Mouse (Mus musculus) B cell, adult (primary cell): Measurements from ENCODE around the gene Cd300lg. TPM values are rescaled to one million over a fixed set of nuclear protein-coding genes. Genes with fewer than 3 reads are reported as not detected.

Experiments used
- total RNA-seq: library from RNA; stranded (reverse); gene quantifications from 4 replicates; pipeline ENCODE4 v1.2.4, GENCODE M21; 2023; ENCODE audit not compliant: inconsistent age

Gene Cd300lg
- total RNA-seq, result not detected in 4 replicates

DNA sequence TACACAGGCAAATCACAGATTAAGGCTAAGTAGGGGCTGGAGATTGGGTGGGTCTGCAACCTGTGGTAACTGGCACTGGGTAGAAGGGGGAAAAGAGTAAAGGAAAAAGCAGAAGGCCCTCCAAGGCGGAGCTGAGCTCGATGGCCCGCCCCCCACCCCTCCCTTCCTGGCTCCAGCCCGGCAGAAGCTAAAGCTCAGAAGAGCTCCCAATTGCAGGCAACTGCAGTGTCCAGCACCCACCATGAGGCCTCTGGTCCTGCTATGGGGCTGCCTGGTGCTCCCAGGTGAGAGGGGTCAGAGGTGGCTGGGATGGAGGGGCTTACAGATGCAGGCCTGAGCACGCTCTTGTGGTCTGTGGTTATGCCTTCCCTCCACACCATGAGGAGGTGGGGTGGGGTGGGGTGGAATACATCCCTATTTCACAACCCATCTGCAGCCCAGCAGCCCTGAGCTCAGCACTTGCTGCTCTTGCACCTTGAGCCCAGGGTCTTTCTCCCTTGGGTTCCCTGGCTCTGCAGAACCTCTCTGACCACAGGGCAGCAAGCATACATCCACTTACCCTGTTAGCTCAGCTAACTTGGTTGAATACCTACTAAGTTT is at the start of gene Cd300lg:
Gene Cd300lg (plus strand): TSS at position 160 of the 600 bp plus-strand sequence.

DNA sequence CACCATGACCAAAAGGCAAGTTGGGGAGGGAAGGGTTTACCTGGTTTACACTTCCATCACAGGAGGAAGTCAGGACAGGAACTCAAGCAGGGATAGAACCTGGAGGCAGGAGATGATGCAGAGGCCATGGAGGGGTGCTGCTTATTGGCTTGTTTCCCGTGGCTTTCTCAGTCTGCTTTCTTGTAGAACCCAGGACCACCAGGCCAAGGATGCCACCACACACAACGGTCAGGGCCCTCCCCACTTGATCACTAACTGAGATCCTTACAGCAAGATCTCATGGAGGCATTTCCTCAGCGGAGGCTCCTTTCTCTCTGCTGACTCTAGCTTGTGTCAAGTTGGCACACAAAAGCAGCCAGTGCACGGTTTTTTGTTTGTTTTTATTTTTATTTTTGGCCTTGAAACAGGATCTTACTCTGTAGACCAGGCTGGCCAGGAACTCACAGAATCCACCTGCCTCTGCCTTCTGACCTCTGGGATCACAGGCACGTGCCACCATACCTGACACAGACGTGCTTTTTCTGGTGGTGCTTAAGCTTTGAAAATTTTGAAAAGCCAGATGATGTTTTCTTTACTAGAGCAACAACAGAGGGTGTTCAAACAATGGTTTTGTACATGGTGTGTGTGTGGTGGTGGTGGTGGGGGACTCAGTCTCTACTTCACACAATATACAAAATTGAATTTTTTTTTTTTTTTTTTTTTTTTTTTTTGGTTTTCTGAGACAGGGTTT is 13.1 kb upstream of the Cd300lg start, which contains the start of gene Mpp3:
Gene Mpp3 (minus strand): TSS at position 375 of the 730 bp plus-strand sequence.

DNA sequence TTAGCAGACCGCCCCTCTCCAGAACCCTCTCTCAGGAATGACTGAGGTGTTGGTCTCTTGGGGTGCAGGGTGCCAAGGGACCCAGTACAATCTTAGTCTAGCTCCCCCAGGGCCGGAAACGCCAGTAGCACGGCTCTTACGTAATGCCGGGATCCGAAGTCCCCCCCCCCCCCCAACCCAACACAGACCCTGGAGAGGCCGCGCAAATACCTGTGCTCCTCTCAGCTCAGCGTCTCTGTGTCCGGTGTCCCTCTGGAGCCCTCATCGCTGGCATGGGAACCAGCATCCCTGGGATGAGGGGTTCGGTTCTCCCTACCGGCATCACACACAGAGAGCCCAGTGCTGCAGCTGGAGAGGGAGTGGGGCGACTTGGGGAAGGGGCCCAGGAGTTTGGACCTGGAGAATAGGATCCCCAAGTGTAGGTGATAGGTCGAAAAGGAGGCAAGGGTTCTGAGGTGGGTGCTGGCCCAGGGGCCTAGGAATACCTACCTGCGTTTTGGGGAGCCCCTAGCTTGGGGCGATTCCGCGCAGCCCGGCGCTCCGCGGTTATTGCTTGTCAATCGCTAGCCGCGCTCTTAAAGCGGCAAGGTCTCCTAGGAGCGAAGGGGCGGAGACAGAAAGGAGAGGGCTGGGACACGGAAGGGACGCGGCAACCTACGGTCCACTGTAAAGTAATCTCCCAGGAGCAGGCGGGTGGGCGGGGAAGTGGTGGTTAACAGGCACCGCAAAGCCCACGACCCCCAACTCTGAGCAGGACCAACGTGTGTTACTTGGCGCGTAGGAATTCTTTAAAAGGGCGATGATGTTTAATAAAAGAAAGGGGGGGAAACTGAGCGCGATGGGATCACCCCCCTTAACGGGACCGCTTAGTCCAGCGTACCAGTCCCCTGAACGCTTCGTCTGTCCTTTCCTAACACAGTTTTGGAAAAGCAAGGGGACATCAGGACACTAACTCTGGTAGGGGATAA is 46.9 kb downstream of the Cd300lg start, which contains the start of gene Mpp2:
Gene Mpp2 (minus strand): TSS at position 585 of the 968 bp plus-strand sequence.

DNA sequence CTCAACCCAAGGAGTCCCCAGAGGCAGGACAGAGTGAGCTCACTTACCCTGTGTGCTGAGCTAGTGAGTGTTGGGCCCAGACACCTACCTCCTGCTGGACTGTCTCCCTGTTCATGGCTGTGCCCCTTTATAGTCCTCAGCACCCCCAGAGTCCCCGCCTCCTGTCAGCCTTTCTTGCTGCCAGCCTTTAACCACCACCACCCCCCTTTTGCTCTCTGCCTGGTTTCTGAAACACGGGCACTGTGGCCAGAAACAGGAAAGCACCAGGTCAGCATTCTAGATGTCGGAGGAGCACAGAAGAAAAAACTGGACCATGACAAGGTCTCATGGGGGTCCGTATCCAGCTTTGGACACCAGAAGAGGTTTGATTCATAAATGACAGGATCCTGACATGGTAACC is 59.9 kb downstream of the Cd300lg start, which contains the start of gene Ppy:
Gene Ppy (minus strand): TSS at position 101 of the 400 bp plus-strand sequence.

Other genes with a start within 250 kb of the Cd300lg start
- gene Meox1, start 147.1 kb upstream of the Cd300lg start, total RNA-seq, result 0.64 to 1.0 TPM (median 0.83 TPM) in 4 replicates
- not detected in 4 replicates for gene Sost, start 74.5 kb upstream of the Cd300lg start, total RNA-seq
- gene Cfap97d1, start 57.2 kb upstream of the Cd300lg start, total RNA-seq, result not detected in 4 replicates
- gene Dusp3, start 54.5 kb upstream of the Cd300lg start, total RNA-seq, result 28.7 to 32.8 TPM (median 30.5 TPM) in 4 replicates
- gene Mpp3, start 13.0 kb upstream of the Cd300lg start, total RNA-seq, result not detected in 4 replicates
- not detected in 4 replicates for gene Mpp2, start 47.0 kb downstream of the Cd300lg start, total RNA-seq
- not detected in 4 replicates for gene Ppy, start 59.8 kb downstream of the Cd300lg start, total RNA-seq
- not detected in 4 replicates for gene Pyy, start 66.3 kb downstream of the Cd300lg start, total RNA-seq
- not detected in 4 replicates for gene Nags, start 104.0 kb downstream of the Cd300lg start, total RNA-seq
- 6.8 to 13.3 TPM (median 10.4 TPM) in 4 replicates for gene Tmem101, start 114.9 kb downstream of the Cd300lg start, total RNA-seq
- 50.5 to 63.1 TPM (median 55.9 TPM) in 4 replicates for gene Lsm12, start 143.8 kb downstream of the Cd300lg start, total RNA-seq
- gene G6pc3, start 148.1 kb downstream of the Cd300lg start, total RNA-seq, result 37.1 to 44.6 TPM (median 41.9 TPM) in 4 replicates
- gene Hdac5, start 188.7 kb downstream of the Cd300lg start, total RNA-seq, result 121 to 153 TPM (median 136 TPM) in 4 replicates
- 0.51 to 2.6 TPM (median 1.4 TPM) in 4 replicates for gene BC030867, start 207.4 kb downstream of the Cd300lg start, total RNA-seq
- gene Asb16, start 227.2 kb downstream of the Cd300lg start, total RNA-seq, result not detected in 4 replicates
- gene Tmub2, start 243.4 kb downstream of the Cd300lg start, total RNA-seq, result 42.2 to 49.5 TPM (median 48.4 TPM) in 4 replicates